Mouse (Mus musculus) C2C12 (cell line): ENCODE measurements around the gene Casp14.

Experiments
- CTCF ChIP-seq: IDR thresholded peaks from one replicate; pipeline ENCODE4 v1.5.1; 2011; ENCODE audit not compliant: control insufficient read depth, insufficient read depth, insufficient read length
- FOSL1 ChIP-seq: IDR thresholded peaks from one replicate; pipeline ENCODE4 v1.8.0; 2011; ENCODE audit warnings: mild to moderate bottlenecking, low read length; ENCODE audit not compliant: poor library complexity, insufficient read depth, severe bottlenecking
- USF1 ChIP-seq: IDR thresholded peaks from one replicate; pipeline ENCODE4 v1.6.1; 2011; ENCODE audit warnings: low read depth, mild to moderate bottlenecking, control low read depth, moderate library complexity

DNA sequence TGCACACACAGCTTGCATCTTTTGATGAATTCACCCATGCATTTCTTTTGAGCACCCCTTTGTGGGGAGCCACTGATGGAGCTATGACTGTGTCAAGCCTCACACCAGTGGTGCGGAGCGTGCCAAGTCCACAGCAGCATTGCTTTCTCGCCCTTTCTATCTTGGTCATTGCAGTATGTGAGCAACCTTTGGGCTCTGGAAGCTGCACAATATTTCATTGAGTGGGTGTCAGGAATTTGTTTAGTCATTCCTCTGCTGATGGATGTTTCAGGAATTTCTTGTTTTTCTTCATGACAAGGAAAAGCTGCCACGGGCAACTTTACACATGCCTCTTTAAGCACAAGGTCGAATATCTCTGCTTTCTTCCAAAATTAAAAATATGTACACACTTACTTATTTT, 3.9 kb upstream of the Casp14 start:
- TF ChIP-seq CTCF (no peak), USF1 (no peak), FOSL1 (no peak)
